Mouse (Mus musculus) small intestine, adult 2 months (tissue): ENCODE results near the gene Rec8.

Experiments
- CTCF ChIP-seq: fragments of 200-500 bp; IDR thresholded peaks from 2 replicates; pipeline ENCODE4 v1.5.1; 2012; ENCODE audit warnings: low read depth, mild to moderate bottlenecking, control low read depth, inconsistent platforms, low read length, moderate library complexity, mixed read lengths; ENCODE audit not compliant: insufficient replicate concordance, insufficient read length; ENCODE audit errors: extremely low read depth
- POLR2A ChIP-seq: fragments of 200-500 bp; IDR thresholded peaks from 2 replicates; pipeline ENCODE4 v1.6.1; 2012; ENCODE audit warnings: low read depth, mild to moderate bottlenecking, control low read depth, inconsistent platforms, low read length, moderate library complexity

- TF ChIP-seq CTCF (no peak), POLR2A (no peak)
These were observed 20.0 kb downstream of the Rec8 start, which contains the start of gene Gm49378 for GRCm38 (mm10) chr14:55637795-55638194.
